Mouse (Mus musculus): ENCODE data around the gene Tgfa.

Gene Tgfa

DNA sequence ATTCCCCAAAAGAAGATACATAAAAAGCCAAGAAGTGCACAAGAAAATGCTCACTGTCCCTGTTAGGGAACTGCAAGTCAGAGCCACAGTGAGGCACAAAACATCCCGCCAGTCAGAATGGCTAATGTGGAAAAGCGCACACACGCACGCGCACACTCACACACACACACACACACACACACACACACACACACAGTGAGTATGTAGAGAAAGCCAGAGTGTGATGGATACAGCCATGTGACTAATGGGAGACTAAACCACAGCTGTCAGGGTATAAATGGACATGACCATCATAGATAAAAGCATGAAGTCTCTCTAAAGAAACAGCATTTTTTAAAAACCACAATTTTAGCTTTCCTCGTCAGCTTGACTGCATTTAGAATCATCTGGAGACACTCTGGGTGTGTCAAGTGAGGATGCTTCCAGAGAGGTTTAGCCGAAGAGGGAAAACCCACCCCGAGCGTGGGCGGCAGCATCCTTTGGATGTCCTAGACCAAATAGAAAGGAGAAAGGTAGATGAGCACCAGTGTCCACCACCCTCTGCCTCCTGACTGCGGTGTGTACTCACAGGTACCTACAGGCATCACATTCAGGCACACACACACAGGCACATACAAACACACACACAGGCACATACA, 86.7 kb downstream of the Tgfa start:
- peak; percentile 14 for DNase-seq (ENCODE audit: low read depth, low spot score)

- DNase-seq (ENCODE audit: low read depth, low spot score): no peak
These were observed 98.3 kb downstream of the Tgfa start for GRCm38 (mm10) chr6:86293301-86293700.

DNA sequence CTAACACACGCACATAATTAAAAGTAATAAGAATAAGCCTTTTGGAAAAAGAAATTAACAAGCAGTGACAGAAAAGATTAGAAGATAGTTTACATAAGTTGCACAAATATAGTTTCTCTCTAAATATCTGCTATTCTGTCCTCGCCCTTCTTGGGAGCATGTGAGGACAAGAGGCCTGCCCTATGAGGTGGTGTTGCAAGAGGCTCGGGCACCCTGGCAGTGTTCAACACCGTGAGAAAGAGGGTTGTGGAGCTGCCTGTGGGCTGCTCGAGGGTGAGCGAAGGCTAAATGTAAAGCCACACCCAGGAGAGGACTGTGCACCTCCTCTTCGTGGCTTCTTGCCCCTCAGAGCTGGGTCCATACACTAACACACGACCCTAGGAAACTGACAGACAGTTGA, 100.4 kb downstream of the Tgfa start:
- DNase-seq (ENCODE audit: low read depth, low spot score): no peak

GRCm38 (mm10) chr6:86296126-86296525, 101.1 kb downstream of the Tgfa start:
- no peak for DNase-seq (ENCODE audit: low read depth, low spot score)

DNA sequence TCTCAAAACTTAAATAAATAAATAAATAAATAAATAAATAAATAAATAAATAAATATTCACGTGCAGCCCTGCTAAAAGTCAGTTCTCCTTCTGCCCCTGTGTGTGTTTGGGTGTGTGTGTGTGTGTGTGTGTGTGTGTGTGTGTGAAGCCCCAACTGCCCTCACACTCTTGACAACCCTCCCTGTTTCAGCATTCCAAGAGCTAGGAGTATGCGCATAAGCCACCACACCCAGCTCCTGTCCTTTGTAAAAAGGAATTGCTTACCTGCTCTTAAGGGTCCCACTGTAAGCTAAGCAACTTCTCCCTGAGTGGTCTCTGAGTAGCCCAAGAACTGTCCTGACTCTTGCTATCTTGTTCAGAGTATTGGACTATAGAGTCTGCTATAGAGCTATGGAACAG, 101.9 kb downstream of the Tgfa start:
- DNase-seq (ENCODE audit: low read depth, low spot score): no peak

DNA sequence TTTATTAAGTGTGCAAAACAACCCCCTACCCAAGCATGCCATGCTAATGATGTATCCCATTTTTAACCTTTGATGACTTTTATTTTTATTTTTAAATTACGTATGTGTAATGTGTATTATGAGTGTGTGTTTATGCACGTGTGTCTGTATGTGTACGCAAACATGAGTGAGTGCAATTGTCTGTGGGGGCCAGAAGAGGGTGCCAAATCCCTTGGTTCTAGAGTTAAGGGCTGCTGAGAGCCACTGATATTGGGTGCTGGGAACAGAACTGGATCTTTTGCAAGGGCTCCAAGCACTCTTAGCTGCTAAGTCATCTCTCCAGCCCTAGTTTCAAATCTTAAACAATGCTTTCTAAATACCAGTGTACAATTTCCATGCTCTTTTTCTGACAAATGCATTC, 103.9 kb downstream of the Tgfa start:
- no peak for DNase-seq (ENCODE audit: low read depth, low spot score)

- no peak for DNase-seq (ENCODE audit: low read depth, low spot score)
These were observed 104.4 kb downstream of the Tgfa start for GRCm38 (mm10) chr6:86299381-86299780.

DNA sequence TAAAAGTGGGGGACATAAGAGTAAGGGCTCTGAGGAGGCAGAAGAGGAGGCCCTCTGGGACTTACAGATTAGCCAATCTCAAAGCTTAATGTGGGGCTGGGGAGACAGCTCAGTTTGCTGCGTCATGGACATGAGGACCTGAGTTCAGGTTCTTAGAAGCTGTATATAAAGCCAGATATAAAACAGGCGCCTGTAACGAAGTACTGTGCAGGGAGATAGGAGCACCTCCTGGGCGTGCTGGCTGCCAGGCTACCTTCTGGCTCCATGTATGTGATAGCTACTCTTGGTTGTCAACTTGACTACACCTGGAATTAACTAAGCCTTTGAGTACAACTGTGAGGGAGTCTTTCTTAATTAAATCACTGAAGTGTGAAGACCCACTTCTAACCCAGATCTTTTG, 110.7 kb downstream of the Tgfa start:
- DNase-seq (ENCODE audit: low read depth, low spot score): no peak

- no peak for DNase-seq (ENCODE audit: low read depth, low spot score)
These were observed 119.0 kb downstream of the Tgfa start for GRCm38 (mm10) chr6:86314011-86314410.

DNA sequence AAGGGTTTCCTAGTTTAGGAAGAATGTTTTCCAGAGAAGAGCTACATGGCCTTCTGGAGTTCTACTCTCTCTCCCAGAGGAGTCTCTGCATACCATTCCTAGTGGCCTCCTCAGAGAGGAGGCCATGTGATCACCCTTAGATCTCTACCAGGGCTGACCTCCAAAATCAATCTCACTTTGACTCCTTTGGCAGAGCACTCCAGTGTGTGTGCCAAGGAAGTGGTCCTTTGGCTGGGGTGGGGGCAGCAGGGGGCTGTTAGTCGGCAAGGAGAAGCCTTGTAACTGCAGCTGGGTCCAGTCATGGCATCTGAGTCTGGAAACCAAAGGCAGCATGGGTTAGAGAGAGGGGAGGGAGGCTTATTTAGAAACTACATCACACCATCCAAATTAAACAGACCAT, 122.0 kb downstream of the Tgfa start:
- no peak for DNase-seq (ENCODE audit: low read depth, low spot score)

GRCm38 (mm10) chr6:86318855-86319254, 123.8 kb downstream of the Tgfa start:
- peak; percentile 99 for DNase-seq (ENCODE audit: low read depth, low spot score)

GRCm38 (mm10) chr6:86322031-86322563, 127.1 kb downstream of the Tgfa start:
- no peak for DNase-seq (ENCODE audit: low read depth, low spot score)

- DNase-seq (ENCODE audit: low read depth, low spot score): no peak
These were observed 128.0 kb downstream of the Tgfa start for GRCm38 (mm10) chr6:86322991-86323390.

GRCm38 (mm10) chr6:86324400-86324799, 129.4 kb downstream of the Tgfa start:
- no peak for DNase-seq (ENCODE audit: low read depth, low spot score)

All from 3T3-L1 (cell line).